Mouse (Mus musculus) urinary bladder, postnatal 14 days (tissue): ENCODE measurements around the gene Dnajb3.
"Not testable (repeated sequence)": the region's sequence is repeated elsewhere in the genome, so short reads cannot be mapped to it uniquely, and the experiment has no call there.

Experiments used
- DNase-seq: peaks from one replicate; pipeline ENCODE4 v3.0.0; 2021; ENCODE audit warnings: low spot score

The Dnajb3 gene

DNA sequence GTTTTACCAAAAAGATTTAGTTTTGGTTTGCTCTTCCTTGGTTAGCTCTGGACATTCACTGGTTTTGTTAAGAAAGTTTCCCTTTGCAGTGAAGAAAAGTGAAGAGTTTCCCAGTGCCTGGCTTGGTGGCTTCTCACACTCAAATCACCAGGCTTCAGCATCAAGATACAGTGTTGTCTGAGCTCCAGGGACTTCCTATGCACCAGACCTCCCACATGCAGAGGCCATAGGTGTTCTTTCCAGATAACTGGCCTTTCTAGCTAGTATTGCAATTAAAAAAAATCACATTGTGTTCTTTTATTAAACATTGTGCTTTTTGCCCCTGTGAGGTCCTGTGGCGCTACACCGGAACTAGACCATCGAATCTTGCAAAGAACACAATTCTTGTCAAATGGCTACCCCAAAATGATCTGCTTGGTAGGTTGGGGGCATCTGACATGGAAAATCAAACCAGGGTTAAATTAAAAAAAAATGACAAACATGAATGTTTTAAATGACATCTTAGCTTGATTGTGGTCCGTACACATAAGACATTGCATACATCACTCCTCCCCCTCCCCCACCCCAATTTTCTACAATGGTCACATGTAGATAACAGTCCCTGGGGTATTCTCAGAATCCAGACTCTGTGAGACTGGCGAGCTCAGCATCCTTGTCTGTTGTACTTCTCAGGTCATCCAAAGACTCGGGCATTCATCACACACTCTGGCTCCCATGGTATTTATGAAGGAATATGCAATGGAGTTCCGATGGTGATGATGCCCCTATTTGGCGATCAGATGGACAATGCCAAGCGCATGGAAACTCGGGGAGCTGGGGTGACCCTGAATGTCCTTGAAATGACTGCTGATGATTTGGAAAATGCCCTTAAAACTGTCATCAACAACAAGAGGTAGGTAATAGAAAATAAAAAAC, 10.1 kb upstream of the Dnajb3 start:
- no peak for DNase-seq

DNA sequence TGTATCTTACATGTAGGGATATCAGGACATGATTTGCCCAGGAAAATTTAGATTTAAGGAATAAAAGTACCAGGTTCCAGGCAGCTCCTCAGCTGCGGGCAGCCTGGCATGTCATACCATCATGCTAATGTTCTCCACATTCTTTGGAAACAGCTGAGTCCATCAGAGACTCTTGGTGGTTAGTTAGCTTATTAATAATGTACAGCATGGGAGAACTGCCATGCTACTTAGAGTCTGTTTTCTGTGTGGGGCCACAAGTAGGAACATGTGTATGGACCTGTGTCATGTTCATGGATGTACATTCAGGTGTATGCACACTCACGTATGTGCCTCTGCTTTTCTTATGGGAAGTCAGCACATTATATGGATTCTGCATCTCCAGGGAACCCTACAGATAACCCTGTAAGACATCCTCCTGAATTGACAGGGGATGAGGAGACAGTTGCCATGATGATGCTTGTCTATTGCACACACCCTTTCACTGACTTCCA, 8.9 kb upstream of the Dnajb3 start:
- no peak for DNase-seq

DNA sequence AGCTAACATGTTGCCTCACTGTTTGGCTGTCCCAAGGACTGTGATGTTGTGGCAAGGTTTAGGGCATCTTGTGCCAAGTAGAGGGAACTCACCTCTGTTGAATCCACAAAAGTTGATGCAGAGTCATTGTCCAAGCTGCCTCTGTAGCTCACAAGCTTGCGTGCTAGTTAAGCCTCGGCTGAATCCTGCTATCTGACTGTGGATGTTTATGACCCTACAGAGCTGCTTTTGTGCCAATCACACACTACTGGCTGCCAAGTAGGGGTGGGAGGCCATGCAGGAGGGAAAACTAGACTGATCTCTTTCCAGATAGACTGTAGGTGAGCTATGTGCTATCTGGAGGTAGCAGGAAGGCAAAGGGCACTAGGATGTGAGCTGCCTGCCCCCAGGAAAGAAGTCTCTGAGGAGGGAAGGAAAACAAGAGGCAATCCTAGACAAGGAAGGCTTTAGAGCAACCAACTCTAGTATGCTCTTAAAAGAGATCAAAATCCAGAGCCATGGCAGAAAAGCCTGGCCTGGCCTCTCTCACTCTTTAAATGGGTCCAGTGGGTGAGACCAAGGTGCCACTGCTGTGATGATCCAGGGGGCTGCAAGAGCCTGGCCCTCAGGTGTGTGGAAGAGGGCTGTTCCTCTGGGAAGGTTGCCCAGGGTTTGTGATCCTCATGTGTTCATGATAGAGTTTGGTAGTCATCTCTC, 8.3 kb upstream of the Dnajb3 start:
- peak; percentile 54 for DNase-seq

GRCm38 (mm10) chr1:88213061-88213460, 7.5 kb upstream of the Dnajb3 start:
- DNase-seq: no peak

DNA sequence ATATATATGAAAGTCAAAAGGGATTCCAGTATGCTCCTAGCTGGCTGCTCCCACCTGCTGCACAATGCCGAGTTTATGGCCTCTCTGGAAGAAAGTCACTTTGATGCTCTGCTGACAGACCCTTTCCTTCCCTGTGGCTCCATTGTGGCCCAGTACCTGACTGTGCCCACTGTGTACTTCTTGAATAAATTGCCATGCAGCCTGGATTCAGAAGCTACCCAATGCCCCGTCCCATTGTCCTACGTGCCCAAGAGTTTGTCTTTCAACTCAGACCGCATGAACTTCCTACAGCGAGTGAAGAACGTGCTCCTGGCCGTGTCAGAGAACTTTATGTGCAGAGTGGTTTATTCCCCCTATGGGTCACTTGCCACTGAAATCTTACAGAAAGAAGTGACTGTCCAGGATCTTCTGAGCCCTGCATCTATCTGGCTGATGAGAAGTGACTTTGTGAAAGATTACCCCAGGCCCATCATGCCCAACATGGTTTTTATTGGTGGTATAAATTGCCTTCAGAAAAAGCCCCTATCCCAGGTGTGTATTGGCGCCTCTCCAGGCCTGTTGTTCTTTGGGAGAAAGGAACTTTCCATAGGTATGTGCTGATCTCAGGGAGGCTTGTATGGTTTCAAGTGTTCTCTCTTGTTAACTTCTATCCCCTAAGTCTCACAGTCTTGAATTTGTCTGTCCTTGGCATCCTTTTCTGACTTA, 6.9 kb upstream of the Dnajb3 start:
- DNase-seq: peak; percentile 43

DNA sequence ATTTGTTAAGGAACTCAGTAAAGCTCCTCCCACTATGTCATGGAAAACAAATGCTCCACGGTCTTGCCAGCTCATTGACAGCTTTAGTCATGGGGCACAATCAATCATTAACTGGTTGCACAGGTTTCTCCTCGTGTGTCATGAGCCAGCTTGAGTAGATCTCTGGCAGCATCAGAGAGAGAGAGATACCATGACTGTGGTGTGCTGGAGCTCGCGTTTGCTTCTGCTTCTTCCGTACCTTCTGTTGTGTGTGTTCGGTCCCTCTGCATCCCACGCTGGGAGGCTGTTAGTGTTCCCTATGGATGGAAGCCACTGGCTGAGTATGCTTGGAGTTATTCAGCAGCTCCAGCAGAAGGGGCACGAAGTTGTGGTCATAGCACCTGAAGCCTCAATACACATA, 6.2 kb upstream of the Dnajb3 start, which contains the start of gene Ugt1a1:
TSS of gene Ugt1a1 (plus strand) at position 148 of the 400 bp plus-strand sequence.
- peak; percentile 73 for DNase-seq

DNA sequence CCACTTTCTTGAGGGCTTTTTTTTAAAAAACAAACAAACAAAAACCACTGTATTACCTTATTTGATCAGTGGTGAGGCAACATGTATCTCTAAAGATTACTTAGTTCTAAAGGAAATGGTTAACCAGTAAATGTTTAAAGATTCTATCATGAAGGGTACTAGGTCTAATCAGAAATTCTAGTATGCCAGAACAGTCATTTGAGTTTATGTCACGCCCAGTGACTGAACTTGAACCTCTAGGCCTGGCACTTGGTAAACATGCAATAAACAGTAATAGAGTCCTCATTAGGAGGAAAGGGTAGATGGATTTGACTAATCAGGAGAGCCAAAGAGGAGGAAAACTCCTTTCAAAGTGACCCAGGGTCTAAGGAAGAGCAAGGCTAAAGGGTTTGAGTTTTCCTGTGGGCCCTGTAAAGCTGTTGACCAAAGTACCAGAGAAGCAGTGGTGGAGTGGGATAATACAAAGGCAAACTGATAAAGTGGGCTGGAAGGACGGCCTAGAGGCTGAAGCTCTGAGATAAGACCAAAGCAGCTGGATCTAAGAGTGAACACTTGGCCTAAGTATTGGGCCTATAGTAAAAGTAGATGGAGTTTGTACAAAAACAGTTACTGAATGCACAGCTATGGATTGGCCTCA, 1.4 kb upstream of the Dnajb3 start:
- no peak for DNase-seq

DNA sequence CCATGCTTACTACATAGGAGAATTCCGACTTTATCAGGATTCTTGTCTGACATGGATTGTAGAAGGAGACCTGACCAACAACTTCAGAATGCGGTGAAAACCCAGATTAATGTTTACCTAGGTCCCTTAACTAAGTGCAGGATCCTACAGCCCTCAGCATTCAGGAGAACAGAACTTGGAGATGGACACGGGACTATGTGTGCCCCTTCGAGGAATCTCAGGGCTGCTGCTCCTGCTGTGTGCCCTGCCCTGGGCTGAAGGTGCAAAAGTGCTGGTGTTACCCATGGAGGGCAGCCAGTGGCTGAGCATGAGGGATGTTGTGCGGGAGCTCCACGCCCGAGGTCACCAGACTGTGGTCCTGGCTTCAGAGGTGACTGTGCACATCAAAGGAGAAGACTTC, 5.1 kb downstream of the Dnajb3 start, which contains the start of gene Ugt1a2:
TSS of gene Ugt1a2 (plus strand) at position 146 of the 400 bp plus-strand sequence.
- no peak for DNase-seq

DNA sequence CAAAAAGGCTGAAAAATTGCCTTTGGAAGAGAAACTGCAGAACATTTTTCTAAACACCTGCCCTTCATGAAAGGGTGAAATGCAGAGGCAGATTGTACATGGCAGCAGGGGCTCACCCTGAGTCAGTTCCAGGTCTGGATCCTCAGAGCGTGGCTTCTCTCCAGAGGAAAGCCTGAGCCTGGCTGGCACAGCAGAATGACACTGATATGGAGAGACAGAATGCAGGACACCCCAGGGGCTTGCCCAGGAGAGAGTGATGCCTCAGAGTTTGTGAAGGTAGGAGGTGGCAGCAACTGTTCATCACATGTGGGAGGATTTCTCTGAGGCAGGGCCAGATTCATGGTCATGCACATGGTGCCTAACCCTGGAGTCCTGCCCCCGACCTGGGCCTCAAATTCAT, 5.6 kb downstream of the Dnajb3 start:
- no peak for DNase-seq

DNA sequence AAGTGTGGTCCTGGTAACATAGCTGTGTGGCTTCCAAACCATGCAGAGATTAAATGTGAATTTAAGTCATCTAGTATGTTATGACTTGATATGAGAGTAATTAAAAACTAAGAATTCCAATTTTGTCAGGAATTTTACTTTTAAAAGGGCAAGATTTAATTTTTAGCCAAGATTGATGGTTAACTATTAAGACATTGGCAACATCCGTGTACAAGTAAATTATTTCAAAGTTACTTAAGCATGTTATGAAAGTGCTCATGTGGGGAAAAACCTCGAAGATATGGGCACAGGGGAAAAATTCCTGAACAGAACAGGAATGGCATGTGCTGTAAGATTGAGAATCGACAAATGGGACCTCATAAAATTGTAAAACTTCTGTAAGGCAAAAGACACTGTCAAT, 8.1 kb downstream of the Dnajb3 start:
- DNase-seq: no peak

GRCm38 (mm10) chr1:88195687-88196086, 9.9 kb downstream of the Dnajb3 start:
- no peak for DNase-seq

DNA sequence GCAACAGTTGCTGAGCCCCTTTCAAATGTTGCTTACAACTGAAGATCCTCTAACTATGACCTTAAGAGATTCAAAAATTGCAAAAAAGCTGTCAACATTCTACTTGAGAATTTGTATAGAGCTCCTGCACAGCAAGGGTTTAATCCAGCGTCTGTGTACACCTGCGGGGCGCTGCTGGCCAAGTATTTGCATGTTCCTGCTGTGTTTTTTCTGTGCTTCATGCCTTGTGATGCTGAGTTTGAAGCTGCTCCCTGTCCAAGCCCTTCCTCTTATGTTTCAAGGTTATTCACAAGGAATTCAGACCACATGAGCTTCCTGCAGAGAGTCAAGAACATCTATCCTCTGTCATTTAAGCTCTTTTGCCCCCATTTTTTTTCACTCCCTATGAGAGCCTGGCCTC, 13.4 kb downstream of the Dnajb3 start:
- DNase-seq: no peak

- no peak for DNase-seq
These were observed 19.2 kb downstream of the Dnajb3 start for GRCm38 (mm10) chr1:88186325-88186935.

- DNase-seq: no peak
These were observed 25.9 kb downstream of the Dnajb3 start for GRCm38 (mm10) chr1:88179657-88180056.

DNA sequence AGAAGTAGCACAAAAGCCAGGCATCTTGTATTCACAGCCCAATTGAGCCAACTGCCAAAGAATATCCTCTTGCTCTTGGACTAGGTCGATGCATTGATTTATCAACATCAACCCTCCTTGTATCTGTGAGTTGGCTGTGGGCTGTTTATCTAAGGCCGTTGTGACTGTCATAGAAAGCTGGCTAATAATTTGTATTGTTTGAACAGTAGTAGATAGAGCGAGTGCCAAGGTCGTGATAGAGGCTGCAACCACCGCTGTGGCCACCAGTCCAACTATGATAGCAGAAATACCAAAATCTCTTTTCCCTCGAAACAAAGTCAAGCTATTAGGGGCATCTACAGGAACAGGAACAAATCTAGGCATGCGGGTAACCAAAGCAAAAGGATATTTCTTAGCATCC, 33.4 kb downstream of the Dnajb3 start:
- not testable (repeated sequence) for DNase-seq

GRCm38 (mm10) chr1:88165711-88166110, 39.9 kb downstream of the Dnajb3 start, which contains the start of gene Ugt1a5:
Gene Ugt1a5 (plus strand): TSS chr1:88166012.
- no peak for DNase-seq

DNA sequence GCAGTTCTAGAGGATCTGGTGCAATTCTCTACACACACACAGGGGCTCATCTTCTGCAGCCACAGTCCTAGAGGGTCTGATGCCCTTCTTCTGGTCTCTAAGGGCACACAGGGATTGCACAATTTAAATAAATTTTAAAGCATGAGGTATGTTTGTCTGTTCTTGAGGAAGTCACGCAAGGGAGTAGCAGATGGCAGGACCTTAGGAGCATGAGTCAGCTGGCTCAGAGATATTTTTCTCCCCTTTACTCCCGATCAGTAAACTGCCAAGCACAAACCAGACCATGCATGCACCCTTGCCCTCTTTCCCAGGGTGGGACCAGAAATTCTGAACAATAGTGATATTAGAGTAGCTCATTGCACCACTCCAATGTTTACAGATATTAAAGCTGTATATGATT, 47.2 kb downstream of the Dnajb3 start:
- peak; percentile 33 for DNase-seq
